In genomic region chr4:63056641-63057415, GRCm38 (mm10) we compare ENCODE assay signal across 7 mouse cellular contexts.
DNase-seq lines count a peak whose midpoint lies in the region.

No protein-coding gene starts in this region.

- DNase-seq in thymus, postnatal 4 days, result peak; percentile 7
- DNase-seq in thymus, postnatal 10 days (ENCODE audit: low spot score in 2 of 2), result no peak
- peak; percentile 65 for DNase-seq in forelimb bud, embryonic 11.5 days (ENCODE audit: low read depth, low spot score)
- DNase-seq in mesoderm, embryonic 11.5 days (ENCODE audit: low read depth, low spot score), result peak; percentile 74
- DNase-seq in gastrocnemius, postnatal 36 days, result no peak
- DNase-seq in spleen, postnatal 4 days (ENCODE audit: low spot score in 2 of 2), result no peak
- no peak for DNase-seq in layer of hippocampus, adult 9-10 months (ENCODE audit: low spot score)

- intact Hi-C loops in gastrocnemius, postnatal 36 days (cut with DNase I), result no loop called here

Comparison
In these comparisons a context has a peak if more than half of its experiments do, and no peak if none do; other contexts are left out.
1. DNase-seq: peak in thymus, postnatal 4 days (single experiment), forelimb bud, embryonic 11.5 days (single experiment) and mesoderm, embryonic 11.5 days (single experiment); none in thymus, postnatal 10 days (0 of 2), gastrocnemius, postnatal 36 days (0 of 2), spleen, postnatal 4 days (0 of 2) and layer of hippocampus, adult 9-10 months (single experiment).